Mouse (Mus musculus) ovary, postnatal 14 days (tissue): Measurements from ENCODE around the gene Sash3.

Experiments used
- DNase-seq: peaks from one replicate; pipeline ENCODE4 v3.0.0; 2022; ENCODE audit warnings: low spot score

Gene Sash3

DNA sequence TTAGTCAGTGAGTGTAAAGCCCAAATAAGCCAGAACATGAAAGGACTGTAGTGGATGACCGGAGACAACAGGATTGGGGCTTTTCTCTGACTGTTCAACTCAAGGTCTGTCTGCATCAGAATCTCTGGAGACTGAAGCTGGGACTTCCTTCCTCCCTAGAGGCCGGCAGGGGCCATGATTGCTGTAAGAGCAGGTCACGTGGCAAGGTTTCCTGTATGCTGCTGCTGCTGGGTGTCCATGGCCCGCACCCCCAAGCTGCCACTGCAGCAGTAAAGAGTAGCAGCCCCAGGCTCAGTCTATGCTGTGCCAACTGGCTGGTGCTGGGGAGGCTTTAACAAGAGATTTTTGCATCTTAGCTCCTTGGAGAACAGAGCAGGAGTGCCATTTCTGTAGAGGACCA lies at the start of gene Sash3:
Gene Sash3, plus strand, starts transcription at position 175 of the 400 bp plus-strand sequence.
- no peak for DNase-seq

DNA sequence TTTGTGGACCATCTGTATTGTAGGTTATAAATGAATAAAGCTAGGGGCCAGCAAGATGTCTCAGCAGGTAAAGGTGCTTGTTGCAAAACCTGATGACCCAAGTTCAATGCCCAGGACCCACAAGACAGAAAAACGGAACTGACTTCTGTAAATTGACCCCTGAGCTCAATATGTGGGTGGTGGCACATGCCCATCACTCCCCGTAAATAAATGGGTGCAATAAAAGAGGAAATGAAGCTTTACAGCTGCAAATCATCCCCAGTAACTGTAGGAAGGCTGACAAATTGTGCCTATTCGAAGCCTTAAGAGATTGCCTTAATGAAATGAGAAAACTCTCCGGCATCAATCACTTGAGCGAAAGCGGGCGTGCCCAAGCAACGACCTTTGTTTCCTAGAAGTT lies 49.7 kb upstream of the Sash3 start:
- DNase-seq = no peak

DNA sequence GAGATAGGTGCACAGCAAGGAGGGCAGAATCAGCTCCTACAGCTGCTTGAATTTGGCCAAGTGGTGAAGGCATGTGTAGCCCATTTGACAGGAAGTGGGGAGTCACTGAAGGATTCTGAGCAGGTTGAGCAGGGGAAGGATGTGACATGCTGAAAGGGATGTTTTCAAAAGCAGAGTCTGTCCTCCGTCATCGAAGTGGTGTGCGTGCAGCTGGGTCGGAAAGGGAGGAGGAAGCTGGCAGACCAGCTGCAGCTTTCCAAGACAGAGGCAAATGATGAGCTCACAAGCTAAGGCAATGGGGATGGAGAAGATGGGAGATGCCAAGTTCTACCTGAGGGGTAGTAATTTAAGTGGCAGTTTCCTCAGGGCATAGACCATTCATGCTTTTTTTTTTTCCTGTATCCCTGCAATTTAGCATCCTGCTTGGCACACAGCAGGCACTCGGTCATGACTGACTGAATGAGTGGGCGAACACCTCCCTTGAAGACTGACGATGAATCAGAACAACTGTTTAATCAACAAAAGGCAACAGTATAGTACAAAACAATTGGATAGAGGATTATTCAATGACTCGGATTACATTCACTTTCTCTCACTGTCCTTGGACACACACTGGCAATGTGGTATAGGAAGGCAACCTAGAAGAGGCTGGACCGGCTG lies 47.6 kb upstream of the Sash3 start:
- no peak for DNase-seq

DNA sequence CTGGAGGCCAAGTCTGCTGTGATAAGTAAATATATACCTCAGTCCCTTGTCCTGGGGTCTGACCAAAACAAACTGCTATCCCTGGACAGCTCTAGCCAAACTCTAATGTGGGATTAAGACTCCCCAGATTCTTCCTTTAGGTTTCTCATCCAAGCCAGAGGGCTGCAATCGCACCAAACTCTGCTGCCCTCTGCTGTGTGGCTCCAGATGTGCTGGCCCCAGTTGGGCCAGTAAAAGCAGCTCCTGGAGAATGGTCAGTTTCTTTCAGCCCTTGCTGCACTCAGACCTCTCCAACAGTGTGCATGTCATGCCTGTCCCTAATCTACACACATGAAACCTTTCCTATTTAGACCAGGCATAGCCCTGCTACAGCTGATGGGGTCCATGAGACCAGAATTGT lies 46.4 kb upstream of the Sash3 start:
- no peak for DNase-seq

DNA sequence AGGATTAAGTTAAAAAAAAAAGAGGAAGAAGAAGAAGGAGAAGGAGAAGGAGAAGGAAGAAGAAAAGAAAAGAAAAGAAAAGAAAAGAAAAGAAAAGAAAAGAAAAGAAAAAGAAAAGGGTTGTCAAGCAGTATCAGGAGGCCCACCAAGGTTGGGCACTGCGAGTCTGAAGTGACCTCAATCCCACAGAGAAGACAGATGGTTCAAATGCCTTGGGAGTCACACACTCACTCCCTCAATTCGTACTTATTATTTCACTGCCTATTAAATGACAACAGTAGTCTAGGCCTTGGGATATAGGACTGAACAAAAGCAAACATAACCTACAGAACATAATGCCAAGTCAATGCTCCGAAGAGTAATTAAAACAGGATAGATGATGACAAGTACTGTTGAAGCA lies 43.0 kb upstream of the Sash3 start:
- no peak for DNase-seq

DNA sequence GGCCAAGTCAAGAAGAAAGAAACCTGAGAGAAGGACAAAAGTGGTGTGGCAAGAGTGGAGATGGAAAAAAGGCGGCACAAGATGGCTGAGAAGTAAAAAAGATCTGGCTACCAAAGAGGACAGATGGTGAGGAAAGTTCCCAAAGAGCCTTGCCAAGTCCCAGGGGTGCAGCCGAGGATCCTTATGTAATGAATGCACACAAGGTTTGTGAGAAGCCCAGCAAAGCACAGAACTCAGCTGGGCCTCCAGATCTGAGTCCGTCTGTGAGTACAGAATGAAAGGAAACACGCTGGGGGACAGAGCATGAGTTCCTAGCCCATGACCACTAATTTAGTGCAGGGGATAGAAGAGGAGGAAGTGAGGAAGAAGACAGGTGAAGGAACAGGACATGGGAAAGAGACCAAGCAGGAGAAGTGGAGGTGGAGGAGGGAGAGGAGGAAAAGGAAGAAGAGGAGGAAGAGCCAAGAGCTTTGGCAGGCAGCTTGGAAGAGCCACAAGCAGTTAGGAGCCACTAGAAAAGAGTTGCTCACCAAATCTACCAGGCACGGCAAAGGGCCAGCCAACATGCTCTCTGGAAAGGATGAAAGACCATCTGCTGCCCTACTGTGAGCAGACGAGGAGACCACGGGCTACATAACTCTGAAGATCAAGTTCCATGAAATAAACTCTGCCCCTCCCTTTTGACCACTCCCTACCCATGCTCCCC lies 41.3 kb upstream of the Sash3 start:
- no peak for DNase-seq

DNA sequence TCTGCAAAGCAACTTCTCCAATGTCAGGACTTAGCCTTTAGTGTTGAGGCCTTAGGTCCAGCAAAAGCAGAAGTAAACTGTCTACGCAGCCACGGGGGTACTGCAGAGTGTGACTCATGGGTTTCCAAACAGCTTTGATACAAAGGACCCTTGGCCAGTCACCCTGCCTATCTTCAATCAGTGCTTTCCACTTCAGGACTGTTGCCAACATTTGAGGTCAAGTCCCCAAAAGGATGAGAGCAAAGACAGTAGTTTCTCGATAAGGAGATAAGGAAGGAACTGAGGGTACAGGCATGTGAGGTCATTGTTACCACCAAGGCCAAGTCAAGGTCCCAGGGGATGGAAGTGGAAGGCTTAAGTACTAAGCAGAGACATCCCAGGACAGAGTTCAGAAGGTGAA lies 40.0 kb upstream of the Sash3 start:
- DNase-seq = no peak

DNA sequence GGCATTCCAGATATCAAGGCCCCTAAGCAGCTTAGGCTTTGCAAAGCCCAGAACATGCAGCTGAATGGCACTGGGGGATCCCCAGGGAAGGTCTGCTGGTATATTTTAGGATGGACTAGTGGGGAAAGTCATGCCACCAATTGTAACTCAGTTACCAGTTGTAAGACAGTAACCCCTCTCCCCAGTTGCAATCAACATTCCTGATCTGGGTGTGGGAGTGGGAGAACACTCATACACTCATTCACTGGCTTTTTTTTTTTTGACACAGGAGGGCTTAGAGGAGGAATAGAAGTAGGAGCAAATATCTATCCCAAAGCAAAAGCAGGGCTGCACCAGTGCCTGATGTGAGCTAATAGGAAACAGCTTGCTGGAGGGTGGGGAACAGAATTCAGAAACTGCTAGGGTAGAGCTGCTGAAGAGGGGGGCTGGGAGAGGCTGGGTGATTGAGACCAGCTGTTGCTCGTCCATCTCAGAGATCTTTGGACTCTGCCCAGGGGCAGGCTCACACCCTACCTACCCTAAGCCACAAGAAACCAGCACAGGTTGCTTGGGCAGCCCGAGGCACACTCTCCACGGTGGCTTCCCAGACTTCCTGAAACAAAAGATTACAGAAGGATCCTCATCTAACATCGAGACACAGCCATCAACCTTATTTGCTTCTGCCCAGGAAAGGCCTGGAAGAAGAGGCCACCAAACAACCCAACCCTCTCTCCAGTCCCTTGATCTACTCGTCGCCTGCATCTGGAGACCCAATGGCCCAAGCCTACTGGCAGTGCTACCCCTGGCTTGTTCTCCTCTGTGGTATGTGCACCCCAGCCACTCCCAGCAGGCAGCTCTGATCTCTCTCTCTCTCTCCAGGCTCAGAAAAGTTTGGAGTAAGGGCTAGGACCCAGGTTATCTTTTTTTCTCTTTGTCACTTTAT lies 37.6 kb upstream of the Sash3 start, which contains the start of gene Xpnpep2:
Gene Xpnpep2, plus strand, starts transcription at position 332 of the 922 bp plus-strand sequence.
- DNase-seq = no peak

DNA sequence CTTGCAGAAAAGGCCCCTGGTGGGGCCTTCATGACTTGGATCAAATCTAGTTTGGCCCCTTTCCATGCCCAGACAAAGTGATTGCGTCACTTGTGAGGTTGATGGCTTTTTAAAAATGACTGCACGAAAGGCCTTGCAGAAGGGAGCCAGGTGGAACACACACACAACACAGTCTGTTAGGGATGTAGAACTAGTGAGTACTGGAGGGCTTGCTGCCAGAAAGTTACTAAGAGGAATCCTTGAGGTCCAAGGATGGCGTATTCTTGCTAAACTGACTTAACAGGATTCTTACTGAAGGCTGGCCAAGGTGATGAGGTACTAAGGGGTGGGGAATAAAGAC lies 37.0 kb upstream of the Sash3 start:
- DNase-seq = no peak

DNA sequence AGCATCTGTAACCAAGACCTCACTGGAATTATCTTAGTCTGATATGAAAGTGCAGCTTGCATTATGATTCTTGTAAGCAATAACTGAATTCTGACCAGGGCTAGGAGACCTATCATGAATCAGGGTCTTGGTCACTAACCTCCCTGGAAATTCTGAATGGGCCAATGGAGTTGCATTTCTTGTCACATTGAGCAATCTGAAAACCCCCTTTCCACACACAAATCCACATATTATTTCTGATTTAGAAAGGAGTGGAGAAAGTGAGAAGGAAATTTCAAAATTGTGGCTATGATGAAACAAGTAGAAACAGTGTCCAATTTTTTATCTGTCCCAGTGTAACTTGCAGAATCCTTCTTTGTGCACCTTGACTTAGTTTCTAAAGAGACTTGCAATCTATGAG lies 26.9 kb upstream of the Sash3 start:
- DNase-seq = no peak

DNA sequence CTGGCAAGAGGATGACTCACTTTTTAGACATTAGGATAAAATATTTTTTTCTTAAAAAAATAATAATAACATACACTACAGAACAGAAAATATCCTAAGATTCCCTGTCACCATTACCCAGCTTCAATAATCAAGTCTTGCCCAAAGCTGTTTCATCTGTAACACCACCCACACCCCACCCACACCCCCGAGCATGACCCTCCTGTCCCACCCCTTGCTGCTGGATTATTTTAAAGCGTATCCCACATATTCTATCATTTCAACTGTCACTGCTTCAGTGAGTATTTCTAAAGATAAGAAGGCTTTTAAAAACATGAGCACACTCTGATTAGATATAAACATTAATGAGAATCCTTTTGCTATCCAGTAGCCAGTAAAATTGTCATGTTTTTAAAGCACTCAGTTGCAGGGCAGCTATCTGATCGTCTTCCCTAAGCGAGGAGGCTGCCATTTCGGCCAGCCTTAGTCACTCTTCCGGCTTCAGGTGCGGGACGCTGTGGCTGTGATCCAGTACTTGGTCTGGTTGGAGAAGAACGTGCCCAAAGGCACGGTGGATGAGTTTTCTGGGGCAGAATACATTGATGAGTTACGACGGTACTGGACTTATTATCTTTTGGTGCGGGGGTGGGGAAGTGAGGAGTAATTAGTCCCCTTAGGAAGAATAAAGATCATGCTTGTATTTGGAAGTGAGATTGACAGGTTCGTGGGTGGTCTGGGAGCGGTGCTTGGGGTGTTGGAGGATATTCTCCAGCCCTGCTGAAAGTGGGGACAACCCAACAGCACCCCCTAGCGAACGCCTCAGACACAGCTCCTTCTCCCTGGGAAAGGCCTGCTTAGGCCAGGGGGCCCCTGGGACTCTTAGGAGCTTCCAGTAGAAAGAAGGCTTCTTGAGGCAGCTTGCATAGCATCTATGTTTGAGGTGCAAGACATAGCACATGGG lies 21.8 kb upstream of the Sash3 start:
- DNase-seq = peak; percentile 39

DNA sequence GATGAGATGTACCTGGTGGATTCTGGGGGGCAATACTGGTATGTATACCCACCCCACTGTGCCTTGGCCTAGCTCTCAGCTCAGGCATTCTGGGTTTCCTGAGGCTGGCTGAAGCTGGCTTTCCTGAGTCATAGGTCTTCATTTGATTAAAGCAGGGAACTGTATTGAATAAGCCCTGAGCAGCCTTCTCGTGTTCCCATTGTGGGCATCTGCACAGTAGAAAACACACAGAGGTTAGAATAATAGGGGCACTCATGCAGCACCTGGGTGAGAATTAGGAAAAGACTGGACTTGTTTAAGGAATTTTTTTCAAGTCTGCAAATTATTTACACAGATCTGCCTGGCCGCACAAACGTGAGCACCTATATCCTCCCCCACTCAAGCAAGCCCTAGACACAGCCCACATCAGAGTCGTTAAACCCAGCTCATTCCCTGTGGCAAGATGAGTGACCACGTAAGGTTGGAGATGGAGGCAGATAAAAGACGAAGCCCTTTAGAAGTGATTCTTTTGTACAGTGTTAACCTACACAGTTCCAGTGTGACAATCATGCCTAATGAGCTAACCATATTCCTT lies 19.2 kb upstream of the Sash3 start:
- DNase-seq = no peak

DNA sequence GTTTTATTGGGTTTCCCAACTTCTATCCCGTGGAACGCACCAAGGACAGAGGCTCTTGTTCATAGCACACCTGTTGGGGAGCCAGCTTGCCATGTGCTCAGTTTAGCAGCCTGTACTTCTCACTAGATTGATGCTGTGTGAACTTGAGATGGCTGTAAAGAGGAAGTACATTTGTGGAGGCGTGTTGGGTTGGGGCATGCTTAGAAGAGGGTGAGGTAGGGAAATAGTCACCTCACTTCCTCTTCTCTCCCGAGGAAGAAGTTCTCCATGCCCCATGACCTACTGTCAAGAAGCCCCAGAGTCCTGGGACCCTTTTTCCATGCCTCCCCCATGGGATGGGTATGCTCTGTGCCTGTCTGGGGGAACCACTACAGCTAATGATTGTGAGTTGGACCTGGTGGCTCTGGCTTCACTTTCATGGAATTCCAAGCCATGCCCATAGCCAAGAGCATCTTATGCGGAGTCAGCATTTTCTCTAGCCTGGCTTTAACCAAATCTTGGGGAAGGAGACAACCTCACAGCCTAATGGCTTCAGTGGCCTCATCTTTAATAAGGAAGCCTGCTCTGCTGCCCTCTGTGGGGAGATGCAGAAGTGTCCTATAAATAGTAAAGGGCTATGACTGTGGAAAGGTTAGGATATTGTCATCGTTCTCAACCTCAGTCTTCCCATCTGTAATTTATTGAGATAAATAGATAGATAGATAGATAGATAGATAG lies 18.6 kb upstream of the Sash3 start:
- no peak for DNase-seq

DNA sequence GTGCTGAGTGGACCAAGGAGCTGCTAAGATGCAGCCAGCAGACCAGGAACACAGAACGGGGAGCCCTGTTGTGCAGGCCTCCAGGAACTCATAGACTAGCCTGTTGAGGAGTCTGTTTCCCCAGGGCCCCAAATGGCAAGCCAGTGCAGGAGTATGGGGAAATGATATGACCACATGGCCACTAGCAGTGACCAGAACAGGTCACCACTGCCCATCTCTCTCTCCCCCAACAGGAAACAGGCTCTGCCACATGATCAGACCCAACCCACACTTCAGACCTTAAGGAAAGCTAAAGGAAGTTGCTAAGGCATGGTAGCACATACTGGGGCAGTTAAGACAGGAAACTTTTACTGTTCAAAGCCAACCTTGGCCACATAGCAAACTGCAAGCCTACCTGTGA lies 17.1 kb upstream of the Sash3 start:
- DNase-seq = no peak

DNA sequence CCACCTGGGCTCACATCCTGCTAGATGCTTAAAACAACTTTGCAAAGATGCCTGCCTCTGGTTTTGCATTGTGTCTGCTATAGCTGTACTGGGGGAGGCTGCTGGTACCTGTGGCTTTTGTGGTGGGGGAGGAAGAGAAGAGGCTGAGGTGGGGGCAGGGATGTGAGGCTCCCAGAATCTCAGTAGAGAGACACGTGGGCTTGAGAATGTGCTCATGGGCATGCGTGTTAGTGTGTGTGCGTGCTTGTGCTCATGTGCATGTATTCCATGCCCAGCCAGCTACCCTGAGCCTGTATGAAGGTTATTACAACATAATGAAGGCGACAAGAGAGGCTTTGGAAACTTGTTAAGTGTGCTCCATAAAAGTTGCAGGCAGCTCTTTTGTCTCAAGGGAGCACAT lies 9.3 kb upstream of the Sash3 start:
- no peak for DNase-seq

DNA sequence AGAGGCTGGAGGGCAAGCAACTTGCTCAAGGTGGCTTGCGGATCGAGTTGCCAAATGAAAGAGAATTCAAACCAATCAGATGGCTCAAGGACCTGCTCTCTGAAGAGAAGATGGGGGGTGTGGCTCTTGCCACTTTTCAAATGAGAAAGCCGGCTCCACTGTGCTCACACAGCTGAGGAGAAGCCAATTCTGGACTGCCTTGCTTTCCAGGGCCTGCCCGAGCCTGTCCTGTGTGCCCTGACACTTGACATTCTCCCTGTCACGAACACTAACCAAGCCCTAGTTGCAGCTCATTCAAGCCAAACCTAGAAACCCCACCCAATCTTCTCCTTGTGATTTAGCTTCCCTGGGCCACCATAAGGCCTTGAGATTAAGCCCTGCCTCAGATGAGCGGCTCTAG lies 8.2 kb upstream of the Sash3 start:
- DNase-seq = no peak

DNA sequence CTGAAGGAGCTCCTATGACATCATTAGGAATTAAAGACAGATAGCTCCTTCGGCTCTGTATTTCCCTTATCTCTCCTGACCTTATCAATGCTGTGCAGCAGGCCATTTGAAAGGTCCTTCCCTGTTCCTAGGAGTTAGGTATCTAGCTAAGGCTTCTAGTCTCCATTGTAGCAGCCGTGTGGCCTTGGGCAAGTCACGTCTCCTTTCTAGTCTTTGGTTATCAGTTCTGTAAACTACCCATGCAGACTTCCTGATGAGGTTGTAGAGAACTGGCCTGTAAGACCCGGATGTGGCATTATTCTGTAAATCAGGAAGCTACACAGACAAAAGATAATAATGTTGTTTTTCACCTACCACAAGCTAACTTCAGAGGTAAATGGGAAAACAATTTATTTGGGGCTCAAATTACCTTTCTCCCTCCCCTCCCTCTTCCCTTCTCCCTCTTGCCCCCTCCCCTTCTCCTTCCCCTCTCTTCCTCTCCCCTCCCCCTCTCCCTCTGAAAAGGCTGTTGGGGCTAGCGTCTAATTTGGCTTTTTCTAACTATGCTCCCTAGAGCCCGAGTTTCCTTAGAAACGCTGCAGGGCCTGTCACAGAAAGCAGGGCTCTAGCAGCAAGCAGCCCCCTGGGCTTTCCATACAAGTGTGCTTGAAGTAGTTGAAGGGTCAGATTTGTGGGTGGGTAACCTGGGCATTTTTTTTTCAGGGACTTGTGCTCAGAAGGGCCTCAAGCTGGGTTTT lies 7.5 kb upstream of the Sash3 start:
- DNase-seq = no peak

DNA sequence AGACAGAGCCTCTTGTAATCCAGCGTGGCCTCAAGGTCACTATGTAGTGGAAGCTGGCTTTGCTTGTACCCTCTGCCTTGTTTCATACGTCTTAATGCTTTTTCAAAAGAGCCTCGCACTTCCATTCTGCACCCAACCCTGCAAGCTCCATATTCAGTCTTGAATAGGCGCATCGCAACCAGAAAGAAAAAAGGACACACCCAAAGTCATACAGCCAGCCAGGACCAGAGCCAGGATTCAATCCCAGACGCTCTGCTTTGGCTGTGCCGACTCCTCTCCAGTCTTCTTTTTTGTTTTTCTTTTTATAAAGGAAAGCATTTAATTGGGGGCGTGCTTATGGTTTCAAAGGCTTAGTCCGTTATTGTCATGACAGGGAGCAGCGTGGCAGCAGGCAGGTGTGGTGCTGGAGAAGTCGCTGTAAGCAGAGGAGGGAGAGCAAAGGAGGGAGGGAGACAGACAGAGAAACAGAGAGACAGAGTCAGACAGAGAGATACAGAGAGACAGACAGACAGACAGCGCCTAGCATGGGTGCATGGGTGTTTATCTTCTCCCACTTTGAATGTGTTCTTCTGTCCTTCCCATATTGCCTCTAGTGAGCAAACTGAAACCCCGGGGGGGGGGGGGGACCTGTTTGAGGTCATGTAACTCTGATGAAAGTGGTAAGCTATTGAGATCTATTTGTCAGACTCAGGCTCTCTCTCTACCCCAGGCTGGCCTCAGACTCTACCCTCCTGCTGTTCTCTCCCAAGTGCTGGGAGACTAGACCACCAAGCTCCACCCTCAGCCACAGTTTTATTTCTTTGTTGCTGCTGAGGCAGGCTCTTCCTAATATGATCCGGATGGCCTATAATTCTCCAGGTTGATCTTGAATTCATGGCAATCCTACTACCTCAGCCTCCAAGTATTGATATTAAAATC lies 6.6 kb upstream of the Sash3 start:
- DNase-seq = no peak

DNA sequence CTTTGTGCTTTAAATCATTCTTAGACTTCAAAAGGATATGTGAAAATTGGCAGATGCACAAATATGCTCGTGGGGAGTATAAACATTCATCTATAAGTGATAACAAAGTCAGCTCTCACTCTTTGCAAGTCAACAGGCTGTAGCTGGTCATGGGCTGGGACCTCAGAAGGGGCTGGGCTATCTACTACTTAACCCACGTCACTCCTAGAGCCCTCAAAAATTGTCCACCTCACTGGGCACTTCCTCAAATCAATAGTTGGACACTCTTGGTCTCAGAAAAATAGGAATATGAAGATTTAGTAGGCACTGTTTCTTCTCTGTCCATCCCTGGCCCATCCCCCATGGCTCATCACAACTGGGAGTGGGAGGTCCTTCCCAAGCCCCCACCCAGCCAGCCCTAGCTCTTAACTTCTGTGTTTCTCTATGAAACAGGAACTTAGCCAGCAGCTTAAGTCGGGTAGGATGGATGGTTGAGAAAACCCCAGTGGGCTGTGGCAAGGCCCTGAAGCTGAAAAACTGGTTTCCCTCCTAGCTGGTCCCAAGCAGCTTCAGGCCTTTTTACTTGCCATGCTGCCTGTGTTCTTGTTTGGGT lies 5.9 kb upstream of the Sash3 start:
- no peak for DNase-seq
